Mouse (Mus musculus): ENCODE results near the gene Lin28b. TPM values are rescaled to one million over a fixed set of nuclear protein-coding genes. Genes with fewer than 3 reads are reported as not detected.
A peak's percentile ranks its signal among the peaks of the same experiment; 100 is the strongest.
"Not testable (repeated sequence)": the region's sequence is repeated elsewhere in the genome, so short reads cannot be mapped to it uniquely, and the experiment has no call there.

Lin28b gene
- total RNA-seq, 2 experiments from 2014 or later = 3.1 to 3.3 TPM

- no peak for DNase-seq (ENCODE audit: low spot score in 2 of 2)
- intact Hi-C loops (cut with DNase I) = no loop called here
Measured at GRCm38 (mm10) chr10:45446215-45446614, 40.0 kb downstream of the Lin28b start.

- intact Hi-C loops (cut with DNase I) = no loop called here
- DNase-seq (ENCODE audit: low spot score in 2 of 2) = no peak
Measured at GRCm38 (mm10) chr10:45422372-45422771, 63.8 kb downstream of the Lin28b start.

- intact Hi-C loops (cut with DNase I) = no loop called here
- DNase-seq (ENCODE audit: low spot score in 2 of 2) = no peak
Measured at GRCm38 (mm10) chr10:45412144-45412543, 74.1 kb downstream of the Lin28b start.

- intact Hi-C loops (cut with DNase I) = no loop called here
- DNase-seq (ENCODE audit: low spot score in 2 of 2) = no peak
Measured at GRCm38 (mm10) chr10:45411741-45412140, 74.5 kb downstream of the Lin28b start.

- intact Hi-C loops (cut with DNase I) = no loop called here
- DNase-seq (ENCODE audit: low spot score in 2 of 2) = no peak
Measured at GRCm38 (mm10) chr10:45410624-45411341, 75.4 kb downstream of the Lin28b start.

GRCm38 (mm10) chr10:45399702-45400243, 86.4 kb downstream of the Lin28b start:
- intact Hi-C loops (cut with DNase I) = no loop called here

GRCm38 (mm10) chr10:45398211-45398610, 88.0 kb downstream of the Lin28b start:
- no peak for DNase-seq (ENCODE audit: low spot score in 2 of 2)
- intact Hi-C loops (cut with DNase I) = no loop called here

More at GRCm38 (mm10) chr10:45399702-45400243, 86.4 kb downstream of the Lin28b start:
- no peak for DNase-seq (ENCODE audit: low spot score in 2 of 2)

GRCm38 (mm10) chr10:45382637-45382958, 103.6 kb downstream of the Lin28b start:
- intact Hi-C loops (cut with DNase I) = loop anchor here (5.0 to 10.0 kb wide), 3 partner anchors 130 to 535 kb away; no protein-coding TSS in a partner anchor
- DNase-seq (ENCODE audit: low spot score in 2 of 2) = no peak

- intact Hi-C loops (cut with DNase I) = loop anchor here (5.0 to 10.0 kb wide), 3 partner anchors 130 to 535 kb away; no protein-coding TSS in a partner anchor
- DNase-seq (ENCODE audit: low spot score in 2 of 2) = peak in 1 of 2 experiments; percentile 44
Measured at GRCm38 (mm10) chr10:45381937-45382636, 104.1 kb downstream of the Lin28b start.

- intact Hi-C loops (cut with DNase I) = no loop called here
- DNase-seq (ENCODE audit: low spot score in 2 of 2) = no peak
Measured at GRCm38 (mm10) chr10:45378269-45378668, 107.9 kb downstream of the Lin28b start.

- intact Hi-C loops (cut with DNase I) = loop anchor here (5.0 kb wide), 1 partner anchor 326 kb away; no protein-coding TSS in a partner anchor
Measured at GRCm38 (mm10) chr10:45372994-45373692, 113.1 kb downstream of the Lin28b start.

GRCm38 (mm10) chr10:45370545-45370944, 115.7 kb downstream of the Lin28b start:
- intact Hi-C loops (cut with DNase I) = loop anchor here (5.0 kb wide), 1 partner anchor 323 kb away; no protein-coding TSS in a partner anchor
- DNase-seq (ENCODE audit: low spot score in 2 of 2) = no peak

More at GRCm38 (mm10) chr10:45372994-45373692, 113.1 kb downstream of the Lin28b start:
- peak; percentile 80 to 82 for DNase-seq (ENCODE audit: low spot score in 2 of 2)

- intact Hi-C loops (cut with DNase I) = loop anchor here (5.0 kb wide), 1 partner anchor 322 kb away; no protein-coding TSS in a partner anchor
- DNase-seq (ENCODE audit: low spot score in 2 of 2) = no peak
Measured at GRCm38 (mm10) chr10:45369639-45370038, 116.6 kb downstream of the Lin28b start.

- no peak for DNase-seq (ENCODE audit: low spot score in 2 of 2)
- intact Hi-C loops (cut with DNase I) = no loop called here
Measured at GRCm38 (mm10) chr10:45366987-45367705, 119.0 kb downstream of the Lin28b start.

- intact Hi-C loops (cut with DNase I) = no loop called here
- DNase-seq (ENCODE audit: low spot score in 2 of 2) = no peak
Measured at GRCm38 (mm10) chr10:45363396-45363795, 122.8 kb downstream of the Lin28b start.

GRCm38 (mm10) chr10:45356091-45356490, 130.1 kb downstream of the Lin28b start:
- intact Hi-C loops (cut with DNase I) = no loop called here

GRCm38 (mm10) chr10:45348143-45348542, 138.1 kb downstream of the Lin28b start:
- not testable (repeated sequence) for DNase-seq (ENCODE audit: low spot score in 2 of 2)

More at GRCm38 (mm10) chr10:45356091-45356490, 130.1 kb downstream of the Lin28b start:
- no peak for DNase-seq (ENCODE audit: low spot score in 2 of 2)

GRCm38 (mm10) chr10:45345217-45345616, 141.0 kb downstream of the Lin28b start:
- intact Hi-C loops (cut with DNase I) = no loop called here
- DNase-seq (ENCODE audit: low spot score in 2 of 2) = no peak

More at GRCm38 (mm10) chr10:45348143-45348542, 138.1 kb downstream of the Lin28b start:
- intact Hi-C loops (cut with DNase I) = not testable (repeated sequence)

- DNase-seq (ENCODE audit: low spot score in 2 of 2) = no peak
- intact Hi-C loops (cut with DNase I) = no loop called here
Measured at GRCm38 (mm10) chr10:45344381-45344780, 141.8 kb downstream of the Lin28b start.
